Mouse (Mus musculus): ENCODE results near the gene Khdc1c. TPM values are rescaled to one million over a fixed set of nuclear protein-coding genes. Genes with fewer than 3 reads are reported as not detected.

Khdc1c gene
- total RNA-seq, 4 experiments from 2014 or later: not detected

Other genes with a start within 250 kb of the Khdc1c start
- 10 to 100 TPM in 1 of 4 experiments, 1 to 10 TPM in 3; 6.4 to 10.6 (median 9.1) TPM for gene Tmem14a, start 149.8 kb upstream of the Khdc1c start, total RNA-seq (2022)
- 10 to 100 TPM; 11.7 to 40.3 (median 27.6) TPM for gene Gsta3, start 127.7 kb upstream of the Khdc1c start, total RNA-seq (2022)
- gene Khdc1a, start 18.7 kb upstream of the Khdc1c start, total RNA-seq (2022): not detected
- gene Khdc1b, start 15.2 kb downstream of the Khdc1c start, total RNA-seq (2022): not detected